Mouse (Mus musculus): Measurements from ENCODE around the gene Amt. TPM values are rescaled to one million over a fixed set of nuclear protein-coding genes. Genes with fewer than 3 reads are reported as not detected.
"Not testable (repeated sequence)": the region's sequence is repeated elsewhere in the genome, so short reads cannot be mapped to it uniquely, and the experiment has no call there.

Gene Amt
- 10 to 100 TPM; 26.0 to 31.3 TPM for total RNA-seq (2021)
- long read RNA-seq, experiment 1, transcript Amt-201 (9 exons, 2,082 nt): major isoform, 7 of 8 reads
- long read RNA-seq, experiment 1, partial matches to known transcripts: 1 of 8 reads
- long read RNA-seq, experiment 1, other reads (novel, unspliced or antisense): 0 of 8 reads
- long read RNA-seq, experiment 2, partial matches to known transcripts: 1 of 6 reads
- long read RNA-seq, experiment 2, other reads (novel, unspliced or antisense): 1 of 6 reads

DNA sequence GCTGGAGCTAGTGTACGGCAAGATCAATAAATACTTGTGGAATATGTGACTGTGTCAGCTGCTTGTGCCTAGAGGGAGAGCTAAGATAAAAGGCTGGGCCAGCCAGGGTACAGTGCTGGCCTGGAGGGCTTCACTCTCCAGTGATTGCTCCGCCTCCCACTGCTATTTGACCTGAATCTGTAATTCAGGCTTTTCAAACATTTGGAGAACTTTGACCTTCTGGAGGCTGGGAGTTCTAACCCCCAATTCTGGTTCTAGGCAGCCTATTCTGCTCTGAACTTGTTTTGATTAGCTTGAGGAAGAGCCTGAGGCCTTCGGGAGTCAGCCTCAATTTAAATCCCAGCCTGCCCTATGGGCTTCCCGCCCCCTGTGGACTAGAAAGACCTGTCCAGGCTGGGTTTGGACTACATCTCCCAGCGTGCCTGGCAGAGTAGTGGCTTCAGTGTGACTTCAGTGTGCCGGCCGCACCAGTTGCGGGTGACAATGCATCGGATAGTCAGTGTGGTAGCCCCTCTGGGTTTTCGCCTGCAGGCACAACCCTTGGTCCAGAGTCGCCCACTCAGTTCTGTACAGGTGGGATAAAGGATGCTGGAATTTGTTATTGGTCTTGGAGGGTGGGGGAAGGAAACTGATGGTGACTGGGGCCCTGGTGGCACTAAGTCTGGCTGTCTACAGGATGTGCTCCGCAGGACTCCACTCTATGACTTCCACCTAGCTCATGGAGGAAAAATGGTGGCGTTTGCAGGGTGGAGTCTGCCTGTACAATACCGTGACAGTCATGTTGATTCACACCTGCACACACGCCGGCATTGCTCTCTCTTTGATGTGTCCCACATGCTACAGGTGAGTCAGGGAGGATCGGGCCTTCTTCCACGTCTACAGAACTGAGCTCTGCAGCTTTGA lies at the start of gene Amt:
Gene Amt, plus strand, starts transcription at position 401 of the 903 bp plus-strand sequence.
- DNase-seq (ENCODE audit: low spot score in 2 of 2): peak; percentile 22 to 33
- intact Hi-C loops (cut with DNase I): no loop called here

DNA sequence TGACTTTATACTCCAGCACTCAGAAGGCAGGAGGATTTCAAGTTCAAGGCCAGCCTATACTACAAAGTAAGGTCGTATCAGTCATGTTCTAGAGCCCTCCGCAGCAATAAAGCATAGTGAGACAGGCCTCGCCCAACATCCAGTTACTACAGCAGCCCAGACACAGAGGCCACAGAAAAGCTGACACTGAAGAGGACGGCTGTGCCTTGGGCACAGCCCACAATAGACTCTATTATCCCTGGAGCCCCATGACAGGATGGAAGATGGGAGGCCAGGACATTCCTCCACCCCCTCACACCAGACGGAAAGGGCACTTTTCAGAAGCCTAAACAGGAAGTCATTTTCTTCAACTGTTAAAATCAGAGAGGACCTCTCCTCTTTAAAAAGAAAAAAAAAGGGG lies 47.7 kb upstream of the Amt start:
- intact Hi-C loops (cut with DNase I): no loop called here

DNA sequence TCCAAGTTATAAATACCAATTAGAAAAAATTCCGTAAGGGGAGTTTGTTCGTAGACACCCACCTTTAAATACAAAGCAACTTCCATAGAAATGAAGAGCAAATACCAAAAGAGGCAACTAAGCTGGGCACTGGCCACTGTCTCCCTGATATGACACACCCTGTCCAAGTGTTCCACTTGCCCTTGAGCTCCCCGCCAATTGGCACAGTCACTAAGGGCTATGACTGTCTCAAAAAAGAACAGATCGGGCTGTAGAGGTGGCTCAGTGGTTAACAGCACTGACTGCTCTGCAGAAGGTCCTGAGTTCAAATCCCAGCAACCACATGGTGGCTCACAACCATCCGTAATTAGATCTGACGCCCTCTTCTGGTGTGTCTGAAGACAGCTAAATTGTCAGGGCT lies 44.8 kb upstream of the Amt start:
- no peak for DNase-seq (ENCODE audit: low spot score in 2 of 2)
- intact Hi-C loops (cut with DNase I): no loop called here

More for the DNA sequence above, 47.7 kb upstream of the Amt start:
- no peak for DNase-seq (ENCODE audit: low spot score in 2 of 2)

DNA sequence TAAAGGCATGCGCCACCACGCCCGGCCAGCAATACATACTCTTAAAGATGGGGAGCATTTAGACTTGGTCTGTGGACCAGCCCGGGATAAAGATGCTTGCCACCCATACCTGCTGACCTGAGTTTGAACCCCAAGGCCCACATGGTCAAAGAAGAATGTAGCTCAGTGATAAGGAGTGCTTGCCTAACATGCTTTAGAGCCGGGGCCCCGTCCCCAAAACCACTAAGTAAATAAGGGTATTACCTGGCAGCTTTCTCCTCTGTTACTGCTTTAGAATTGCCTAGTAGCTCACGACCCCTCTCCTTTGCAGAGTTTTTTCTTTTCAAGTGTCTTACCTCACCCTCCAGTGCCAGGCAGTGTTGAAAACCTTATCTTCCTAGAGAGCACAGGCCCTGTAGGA lies 43.9 kb upstream of the Amt start:
- DNase-seq (ENCODE audit: low spot score in 2 of 2): no peak
- intact Hi-C loops (cut with DNase I): no loop called here

DNA sequence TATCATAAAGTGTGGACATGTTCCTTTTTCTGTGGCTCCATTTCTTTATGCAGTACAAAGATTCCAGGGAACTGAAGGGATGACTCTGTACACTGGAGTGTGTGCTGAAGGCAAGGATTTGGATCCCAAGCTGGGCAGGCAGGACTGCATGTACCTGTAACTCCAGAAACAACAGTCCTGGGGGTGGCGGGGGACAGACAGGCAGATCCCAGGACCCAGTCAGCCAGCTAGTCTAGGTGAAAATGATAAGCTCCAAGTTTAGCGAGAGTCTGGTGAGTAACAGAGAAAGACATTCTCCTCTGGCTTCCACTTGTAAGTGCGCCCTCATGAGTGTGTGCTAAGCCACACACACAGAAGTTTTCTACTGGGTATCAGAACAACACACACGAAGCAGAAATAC lies 36.1 kb upstream of the Amt start:
- DNase-seq (ENCODE audit: low spot score in 2 of 2): no peak
- intact Hi-C loops (cut with DNase I): loop anchor here (5.0 kb wide), 1 partner anchor 38 kb away; no protein-coding TSS in a partner anchor

DNA sequence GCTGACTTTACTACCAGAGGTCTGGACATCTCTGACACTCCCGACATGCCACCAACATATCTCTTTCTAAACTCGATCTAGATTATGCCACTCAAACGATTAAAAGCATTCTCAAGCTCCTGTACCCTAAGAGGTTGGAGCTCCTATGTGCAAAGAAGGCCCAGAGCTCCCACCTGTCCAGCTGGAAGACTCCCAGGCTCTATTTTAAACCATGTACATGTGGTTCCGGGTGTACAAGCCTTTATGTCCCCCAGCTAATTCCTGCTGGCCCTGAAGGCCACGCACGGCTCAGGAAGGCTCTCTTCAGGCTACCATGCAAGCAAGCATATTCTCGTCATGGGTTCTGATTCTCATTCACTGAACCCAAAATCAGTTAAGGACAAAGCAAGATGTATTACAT lies 34.8 kb upstream of the Amt start:
- intact Hi-C loops (cut with DNase I): loop anchor here (5.0 kb wide), 1 partner anchor 40 kb away; no protein-coding TSS in a partner anchor
- DNase-seq (ENCODE audit: low spot score in 2 of 2): no peak

DNA sequence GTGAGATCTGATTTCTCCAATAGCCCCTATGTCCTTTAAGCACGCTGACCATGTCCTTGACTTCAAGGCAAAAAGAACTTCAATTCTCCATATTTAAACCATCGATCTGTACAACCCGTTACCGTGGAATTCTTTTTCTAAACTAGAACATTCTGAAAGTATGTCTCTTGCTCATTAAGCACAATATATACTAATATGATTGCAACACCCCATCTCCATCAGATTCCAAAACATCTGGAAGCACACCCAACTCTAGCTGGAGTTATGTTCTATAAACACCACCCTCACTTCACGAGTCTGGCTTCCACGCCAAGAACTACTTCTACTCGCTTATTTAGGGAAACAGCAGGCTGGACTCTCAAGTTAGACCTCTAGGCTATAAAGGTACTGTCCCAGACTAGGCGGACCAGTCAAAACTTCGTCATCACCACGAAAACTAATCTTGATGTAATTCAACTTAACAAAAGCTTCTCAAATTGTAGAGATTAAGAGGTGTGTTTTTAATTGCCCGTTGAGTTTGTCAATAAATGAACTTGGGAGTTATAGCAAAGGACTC lies 34.1 kb upstream of the Amt start:
- intact Hi-C loops (cut with DNase I): loop anchor here (5.0 kb wide), 1 partner anchor 40 kb away; no protein-coding TSS in a partner anchor

DNA sequence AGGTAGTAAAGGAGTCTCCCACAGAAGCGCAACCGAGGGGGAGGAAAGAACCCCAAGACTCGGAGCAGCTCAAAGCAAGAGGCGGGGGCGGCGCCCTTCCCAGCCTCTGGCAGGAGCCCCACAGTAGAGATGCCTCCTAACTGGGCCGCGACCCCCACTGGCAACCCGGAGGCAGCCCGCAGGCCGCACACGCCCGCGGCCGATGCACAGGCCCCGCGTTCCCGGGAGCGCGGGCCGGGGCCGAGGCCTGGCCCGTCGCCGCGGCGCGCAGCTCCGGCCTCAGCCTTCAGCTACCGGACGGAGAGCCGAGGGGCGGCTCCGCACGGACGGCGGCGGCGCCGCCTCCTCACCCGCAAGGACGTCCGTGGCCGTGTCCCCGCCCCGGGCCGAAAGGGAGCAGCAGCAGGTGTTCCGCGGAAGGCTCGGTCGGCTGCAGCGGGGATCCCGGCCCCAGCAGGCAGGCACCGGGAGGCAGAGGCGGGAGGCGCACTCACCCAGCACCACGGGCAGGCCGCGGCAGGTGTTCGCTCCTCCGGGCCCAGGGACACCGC lies 33.4 kb upstream of the Amt start:
- DNase-seq (ENCODE audit: low spot score in 2 of 2): peak; percentile 35 to 43
- intact Hi-C loops (cut with DNase I): loop anchor here (5.0 kb wide), 1 partner anchor 41 kb away; no protein-coding TSS in a partner anchor

More for the DNA sequence above, 34.1 kb upstream of the Amt start:
- no peak for DNase-seq (ENCODE audit: low spot score in 2 of 2)

DNA sequence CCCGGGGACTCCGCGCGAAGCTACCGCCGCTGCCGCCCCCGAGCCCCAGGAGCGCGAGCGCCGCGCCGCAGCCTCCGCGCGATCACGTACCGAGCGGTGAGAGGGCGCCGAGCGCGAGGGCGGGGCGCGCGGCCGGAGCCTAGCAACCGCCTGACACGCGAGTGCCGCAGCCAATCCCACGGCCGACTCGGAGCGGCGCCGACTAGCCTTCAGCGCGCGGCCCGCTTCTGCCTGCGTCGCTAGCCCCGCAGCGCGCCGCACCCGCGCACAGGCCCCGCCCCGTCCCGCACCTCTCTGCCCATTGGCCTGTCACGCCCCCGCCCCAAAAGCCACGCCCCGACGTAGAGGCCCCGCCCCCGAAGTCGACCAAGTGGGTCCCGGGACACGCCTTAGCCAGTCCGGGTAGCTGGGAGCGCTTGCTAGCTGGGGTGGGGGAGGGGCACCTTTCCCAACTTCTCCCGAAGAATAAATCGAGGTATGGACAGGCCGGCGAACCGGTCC lies 32.9 kb upstream of the Amt start, which contains the start of gene Dag1:
Gene Dag1, minus strand, starts transcription at position 269 of the 501 bp plus-strand sequence.
- intact Hi-C loops (cut with DNase I): loop anchor here (5.0 kb wide), 1 partner anchor 41 kb away; no protein-coding TSS in a partner anchor
- DNase-seq (ENCODE audit: low spot score in 2 of 2): peak; percentile 98

DNA sequence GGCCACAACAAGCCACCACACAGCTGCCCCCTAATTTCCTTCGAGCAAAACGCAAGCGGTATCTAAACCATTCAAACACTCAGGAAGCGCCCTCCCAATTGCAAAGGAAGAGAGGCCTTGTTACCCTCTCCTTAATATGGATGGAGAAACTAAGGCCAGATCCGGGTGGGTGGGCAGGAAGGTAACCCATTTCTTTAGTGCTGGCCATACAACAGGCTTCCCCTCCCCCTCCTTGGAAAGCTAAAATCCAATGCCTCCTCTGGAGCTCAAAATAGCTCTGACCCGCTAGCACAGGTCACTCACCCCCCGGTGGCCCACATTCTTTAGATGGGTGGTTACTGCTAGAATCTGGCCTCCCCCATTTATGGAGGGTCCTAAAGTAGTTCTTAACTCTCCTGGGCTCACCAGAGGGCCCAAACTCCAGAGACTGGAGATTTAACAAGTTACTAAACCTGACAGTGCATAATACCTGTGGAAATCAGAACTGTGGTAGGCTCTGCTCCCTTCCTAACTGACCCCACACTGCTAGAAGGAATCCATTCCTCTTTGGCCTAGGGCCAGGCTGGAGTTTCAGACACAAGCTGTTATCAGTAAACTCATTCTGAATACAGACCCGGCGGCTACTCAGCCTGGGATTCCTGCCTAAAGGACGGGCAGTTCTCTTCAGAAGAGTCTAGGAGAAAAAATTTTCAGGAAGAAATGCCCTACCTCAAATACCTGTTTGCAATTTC lies 32.3 kb upstream of the Amt start:
- peak in 1 of 2 experiments; percentile 41 for DNase-seq (ENCODE audit: low spot score in 2 of 2)
- intact Hi-C loops (cut with DNase I): loop anchor here (5.0 kb wide), 1 partner anchor 42 kb away; no protein-coding TSS in a partner anchor

DNA sequence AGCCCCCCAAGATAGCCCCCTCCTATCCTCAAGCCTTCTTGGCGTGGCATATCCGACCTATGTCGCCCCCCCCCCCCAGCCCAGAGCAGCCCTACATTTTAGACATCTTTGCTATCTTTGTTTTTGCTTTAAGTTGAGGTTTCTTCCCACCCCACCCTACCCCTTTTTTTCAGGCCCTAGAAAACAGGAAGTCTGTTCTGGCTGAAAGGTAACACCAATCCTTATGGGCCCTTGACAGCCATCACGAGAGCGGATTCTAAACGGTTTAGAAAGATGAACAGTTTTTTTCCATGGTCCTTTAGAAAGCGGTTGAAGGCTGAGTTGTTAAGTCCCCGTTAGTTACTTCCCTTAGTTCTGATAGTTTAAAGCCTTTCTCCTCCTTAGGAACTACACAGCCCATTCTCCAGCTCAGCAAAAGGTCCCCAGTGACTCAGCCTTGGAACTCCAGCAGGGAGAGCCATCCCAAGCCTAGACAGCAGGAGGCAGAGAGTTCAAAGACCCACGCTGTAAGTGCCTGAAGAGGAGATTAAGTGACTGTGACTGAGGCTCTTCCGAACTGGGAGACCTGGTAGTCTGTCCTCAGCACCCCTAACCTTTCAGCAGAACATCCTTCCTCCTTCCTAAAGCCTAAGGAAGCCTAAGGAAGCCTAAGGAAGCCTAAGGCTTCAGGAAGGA lies 30.3 kb upstream of the Amt start:
- intact Hi-C loops (cut with DNase I): no loop called here

DNA sequence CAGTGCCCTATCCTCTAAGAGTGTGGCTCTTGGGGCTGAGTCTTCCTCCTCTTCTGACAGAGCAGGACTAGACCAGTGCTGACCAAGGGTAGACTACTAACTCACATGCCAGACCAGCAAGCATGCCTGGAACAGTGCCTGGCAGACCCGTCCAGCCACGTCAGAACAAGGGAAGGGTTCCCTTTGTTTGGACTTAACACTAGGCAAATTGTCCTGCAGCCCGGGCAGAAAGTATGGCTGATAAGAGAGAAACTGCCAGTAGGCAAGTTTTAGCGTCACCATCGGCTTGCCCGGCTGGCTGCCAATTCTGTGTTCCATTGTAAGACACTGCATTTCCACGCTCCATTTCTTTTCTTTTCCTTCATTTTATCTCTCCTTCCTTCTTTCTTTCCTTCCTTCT lies 29.0 kb upstream of the Amt start:
- no peak for DNase-seq (ENCODE audit: low spot score in 2 of 2)
- intact Hi-C loops (cut with DNase I): no loop called here

More for the DNA sequence above, 30.3 kb upstream of the Amt start:
- no peak for DNase-seq (ENCODE audit: low spot score in 2 of 2)

DNA sequence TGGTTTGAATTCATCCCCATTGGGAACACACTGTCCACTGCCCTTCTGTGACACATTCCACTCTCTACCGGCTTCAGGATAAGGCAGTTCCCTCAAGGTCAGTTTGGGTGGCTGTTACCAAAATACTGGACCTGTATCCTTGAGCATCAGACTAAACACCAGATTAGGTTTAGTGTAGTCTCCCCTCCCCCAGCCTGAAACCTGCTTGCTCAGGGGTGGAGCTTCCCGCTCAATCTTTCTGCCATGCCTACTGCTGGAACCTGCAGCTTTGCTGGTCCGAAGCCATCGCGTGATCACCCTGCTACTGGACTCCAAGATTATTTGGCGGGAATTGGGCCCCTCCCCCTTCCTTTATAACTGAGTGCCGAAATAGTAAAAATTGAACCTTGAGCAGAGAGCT lies 28.0 kb upstream of the Amt start:
- DNase-seq (ENCODE audit: low spot score in 2 of 2); intact Hi-C loops (cut with DNase I): not testable (repeated sequence)

DNA sequence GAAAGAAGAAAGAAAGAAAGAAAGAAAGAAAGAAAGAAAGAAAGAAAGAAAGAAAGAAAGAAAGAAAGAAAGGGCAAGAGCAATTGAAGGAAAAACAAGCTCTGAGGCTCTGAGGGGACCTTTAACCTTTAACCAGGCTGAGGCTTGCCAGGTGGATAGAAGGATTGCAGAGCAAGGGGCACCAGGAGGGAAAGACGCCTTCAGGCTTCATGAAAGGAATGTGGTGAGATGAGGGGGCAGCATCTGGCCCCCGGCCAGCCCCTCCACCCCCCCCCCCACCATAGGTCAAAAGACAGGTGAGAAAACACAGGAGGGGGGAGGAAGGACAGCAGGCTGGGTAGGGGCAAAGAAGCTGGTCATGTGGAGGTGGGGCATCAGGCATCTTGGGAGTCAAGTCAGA lies 24.7 kb upstream of the Amt start:
- intact Hi-C loops (cut with DNase I): no loop called here

DNA sequence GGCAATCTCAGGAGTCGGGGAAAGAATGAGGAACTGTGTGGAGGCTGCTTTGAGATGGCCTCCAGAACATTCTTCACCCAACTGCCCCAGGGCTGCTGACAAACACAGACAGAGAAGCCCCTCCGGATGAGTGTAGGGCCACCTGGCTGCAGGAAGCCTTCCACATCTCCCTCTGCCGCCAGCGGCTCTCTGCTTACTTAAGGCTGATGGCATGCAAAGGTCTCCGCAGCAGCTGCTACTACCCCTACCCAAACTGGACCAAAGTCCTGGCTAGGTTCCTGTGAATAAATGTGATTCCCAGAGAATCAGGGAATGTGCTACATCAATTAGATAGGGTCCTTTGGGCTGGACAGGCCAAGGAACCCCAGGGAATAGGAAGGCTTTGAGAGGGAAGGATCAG lies 24.0 kb upstream of the Amt start:
- intact Hi-C loops (cut with DNase I): no loop called here
- DNase-seq (ENCODE audit: low spot score in 2 of 2): no peak

More for the DNA sequence above, 24.7 kb upstream of the Amt start:
- DNase-seq (ENCODE audit: low spot score in 2 of 2): no peak

DNA sequence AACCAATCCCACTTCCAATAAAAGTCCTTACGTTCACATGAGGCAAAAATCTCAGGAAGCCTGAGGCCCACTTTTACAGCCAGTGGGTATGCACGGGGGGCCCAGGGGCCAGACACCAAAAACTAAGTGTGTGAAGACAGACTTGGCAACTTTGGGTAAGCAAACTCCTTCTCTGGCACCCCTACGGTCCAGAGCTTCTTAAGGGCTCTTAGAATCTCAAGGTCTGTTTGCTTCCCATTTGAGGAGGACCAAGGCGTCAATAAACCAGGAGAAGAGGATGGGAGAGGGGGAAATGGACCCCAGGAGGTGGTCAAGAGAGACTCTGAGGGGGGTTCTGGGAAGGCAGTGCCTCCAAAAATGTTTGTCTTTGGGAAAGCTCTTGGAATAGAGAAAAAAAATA lies 23.2 kb upstream of the Amt start:
- DNase-seq (ENCODE audit: low spot score in 2 of 2): no peak
- intact Hi-C loops (cut with DNase I): no loop called here

DNA sequence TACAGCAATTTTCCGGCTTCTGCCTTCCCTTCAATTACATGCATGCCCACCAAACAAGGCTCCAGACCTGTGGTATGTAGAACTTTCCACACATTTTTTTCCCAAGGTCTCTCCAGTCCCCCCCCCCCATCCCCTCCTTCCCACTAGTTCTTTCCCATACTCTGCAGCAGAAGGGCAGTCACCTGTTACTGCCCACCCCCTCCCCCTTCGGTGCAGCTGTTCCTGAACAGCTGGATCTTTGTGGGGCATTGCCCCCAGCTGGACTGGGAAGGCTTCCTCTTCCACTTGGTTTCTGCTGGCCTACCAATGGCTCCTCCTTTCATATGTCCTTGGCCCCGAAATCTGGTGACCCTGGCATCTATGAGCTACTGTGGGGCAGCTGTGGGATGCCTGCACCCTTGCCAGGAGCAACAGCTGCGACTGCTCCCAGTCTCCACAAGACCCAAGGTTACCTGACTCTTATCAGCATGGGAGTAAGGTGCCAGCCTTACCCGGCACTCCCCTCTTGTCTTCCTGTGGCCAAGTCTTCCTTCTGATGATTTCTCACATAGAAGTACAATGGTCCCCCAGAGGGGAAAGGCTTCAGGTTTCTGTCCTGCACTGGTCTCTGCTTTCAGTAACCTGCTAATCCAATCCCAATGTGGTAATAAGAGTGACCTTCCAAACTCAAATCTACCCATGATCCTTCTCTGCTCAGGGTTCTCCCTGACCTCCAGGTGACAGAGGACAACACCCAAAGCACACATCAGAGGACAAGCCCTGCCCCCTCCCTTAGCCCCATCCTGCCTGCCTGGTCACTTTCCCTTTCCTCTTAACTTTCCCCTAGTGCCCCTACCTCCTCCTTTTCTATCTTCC lies 21.9 kb upstream of the Amt start:
- intact Hi-C loops (cut with DNase I): loop anchor here (5.0 kb wide), 1 partner anchor 72 kb away; no protein-coding TSS in a partner anchor
- no peak for DNase-seq (ENCODE audit: low spot score in 2 of 2)

Data from left cerebral cortex, postnatal 14 days (tissue).